Comparison of ENCODE assay signal across 18 mouse cellular contexts in the genomic region with DNA sequence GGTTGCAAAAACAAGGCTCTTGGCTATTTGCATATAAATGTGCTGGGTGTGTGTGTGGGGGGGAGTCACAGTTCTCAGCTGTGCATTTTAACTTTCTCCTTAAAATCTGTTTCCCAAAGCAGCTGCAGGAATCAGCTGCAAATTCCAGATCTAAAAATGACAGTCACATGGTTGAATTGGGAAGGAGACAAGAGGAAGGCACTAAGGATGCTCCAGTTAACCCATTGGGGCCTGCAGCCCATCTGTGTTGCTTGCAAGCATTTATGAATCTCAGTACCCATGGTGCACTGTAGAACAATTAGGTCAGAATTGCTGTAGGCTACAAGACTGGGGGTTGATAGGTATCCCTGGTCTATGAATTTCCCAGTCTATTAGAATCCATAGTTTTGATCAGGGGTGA.
DNase-seq lines count a peak whose midpoint lies in the region; ATAC-seq and TF ChIP-seq lines count a peak whose summit lies in the region.
"Had no signal": no experiment of that assay in that cellular context is flagged by ENCODE, and none has a peak within 500 bp of the region (broad histone marks: within the 10 kb centered on the region; RNA-seq: fewer than 3 reads in every experiment).

No protein-coding gene starts in this region.

- TF ChIP-seq POLR2A in thymus, adult 2 months (IDR thresholded peaks at IDR 0.05; ENCODE audit: control insufficient read depth, extremely low read depth, insufficient read depth, low read length, poor library complexity) = no peak

- no peak for TF ChIP-seq CTCF in thymus, adult 2 months (IDR thresholded peaks at IDR 0.05; ENCODE audit: borderline replicate concordance, control insufficient read depth, extremely low read depth, insufficient read depth, low read length, poor library complexity)

- H3K27me3 ChIP-seq in embryonic facial prominence, embryonic 14.5 days (replicated peaks; ENCODE audit: control insufficient read depth, insufficient read depth, low read length) = no peaks in the 10 kb centered on the region
- H3K27me3 ChIP-seq in embryonic facial prominence, embryonic 10.5 days (replicated peaks; ENCODE audit: low read depth, poor library complexity, severe bottlenecking) = 0 out of 2 replicates have a peak, but pooled peaks cover 10% of the 10 kb centered on the region
- no peaks in the 10 kb centered on the region for H3K27me3 ChIP-seq in neural tube, embryonic 15.5 days (replicated peaks)
- H3K27me3 ChIP-seq in thymus, adult 2 months (ENCODE audit: control insufficient read depth, insufficient read depth, low read length) = no peaks in the 10 kb centered on the region
- H3K27me3 ChIP-seq: heart, embryonic 12.5 days; limb, embryonic 13.5 days; stomach, embryonic 15.5 days had no signal

- no peak overlapping the region for H3K9ac ChIP-seq in embryonic facial prominence, embryonic 14.5 days (ENCODE audit: low read depth, low read length)
- H3K9ac ChIP-seq in neural tube, embryonic 15.5 days (replicated peaks) = no peak overlapping the region
- H3K9ac ChIP-seq: heart, embryonic 12.5 days; limb, embryonic 13.5 days; stomach, embryonic 15.5 days had no signal

- H3K9me3 ChIP-seq in embryonic facial prominence, embryonic 14.5 days (ENCODE audit: control insufficient read depth, low read length) = no peaks in the 10 kb centered on the region
- no peaks in the 10 kb centered on the region for H3K9me3 ChIP-seq in embryonic facial prominence, embryonic 10.5 days
- no peaks in the 10 kb centered on the region for H3K9me3 ChIP-seq in neural tube, embryonic 15.5 days (replicated peaks)
- H3K9me3 ChIP-seq: heart, embryonic 12.5 days; hindbrain, embryonic 10.5 days; limb, embryonic 13.5 days; stomach, embryonic 15.5 days had no signal

- H3K36me3 ChIP-seq in embryonic facial prominence, embryonic 14.5 days (ENCODE audit: control insufficient read depth, insufficient read depth, low read length) = no peaks in the 10 kb centered on the region
- H3K36me3 ChIP-seq in embryonic facial prominence, embryonic 10.5 days (replicated peaks) = no peaks in the 10 kb centered on the region
- no peaks in the 10 kb centered on the region for H3K36me3 ChIP-seq in neural tube, embryonic 15.5 days
- H3K36me3 ChIP-seq in thymus, adult 2 months (ENCODE audit: control insufficient read depth, insufficient read depth, low read length) = no peaks in the 10 kb centered on the region
- H3K36me3 ChIP-seq: heart, embryonic 12.5 days; hindbrain, embryonic 10.5 days; limb, embryonic 13.5 days; stomach, embryonic 15.5 days had no signal

- no peak overlapping the region for H3K4me3 ChIP-seq in embryonic facial prominence, embryonic 14.5 days (ENCODE audit: low read depth, low read length)
- H3K4me3 ChIP-seq in embryonic facial prominence, embryonic 10.5 days = no peak overlapping the region
- H3K4me3 ChIP-seq in neural tube, embryonic 15.5 days (replicated peaks) = no peak overlapping the region
- no peak overlapping the region for H3K4me3 ChIP-seq in thymus, adult 2 months (ENCODE audit: control insufficient read depth, insufficient read depth, low read length)
- H3K4me3 ChIP-seq: heart, embryonic 12.5 days; hindbrain, embryonic 10.5 days; limb, embryonic 13.5 days; stomach, embryonic 15.5 days had no signal

- peak; percentile 18 for DNase-seq in embryonic facial prominence, embryonic 14.5 days (ENCODE audit: low spot score)
- DNase-seq in embryonic facial prominence, embryonic 10.5 days (ENCODE audit: low spot score) = no peak
- DNase-seq in left cerebral cortex, adult 11 months (ENCODE audit: low spot score) = peak; percentile 58
- DNase-seq in left cerebral cortex, postnatal 4 days = no peak
- DNase-seq in frontal cortex, postnatal 14 days (ENCODE audit: low spot score in 2 of 2) = peak; percentile 25 to 39
- no peak for DNase-seq in thymus, adult 2 months
- no peak for DNase-seq in spleen, postnatal 4 days (ENCODE audit: low spot score in 2 of 2)
- DNase-seq: cerebellum, adult 8-10 months; gastrocnemius, postnatal 25 days; kidney, postnatal 25 days; thymus, postnatal 4 days had no signal

- no peak overlapping the region for H3K27ac ChIP-seq in embryonic facial prominence, embryonic 14.5 days (replicated peaks; ENCODE audit: low read depth, low read length)
- no peak overlapping the region for H3K27ac ChIP-seq in embryonic facial prominence, embryonic 10.5 days (replicated peaks)
- H3K27ac ChIP-seq in neural tube, embryonic 15.5 days (replicated peaks) = 0 out of 2 replicates have a peak overlapping the region, but pooled peaks have one; percentile 2
- no peak overlapping the region for H3K27ac ChIP-seq in thymus, adult 2 months (ENCODE audit: control insufficient read depth, insufficient read depth, low read length)
- H3K27ac ChIP-seq: hindbrain, embryonic 10.5 days; limb, embryonic 13.5 days; macrophage; stomach, embryonic 15.5 days had no signal

- intact Hi-C loops in left cerebral cortex, postnatal 4 days (cut with DNase I) = no loop called here

- peaks cover 5% of the 10 kb centered on the region; the same call in 1 of the 2 replicates for H3K4me1 ChIP-seq in embryonic facial prominence, embryonic 14.5 days (ENCODE audit: control insufficient read depth, insufficient read depth, low read length)
- H3K4me1 ChIP-seq in embryonic facial prominence, embryonic 10.5 days = peaks cover 12% of the 10 kb centered on the region
- 0 out of 2 replicates have a peak, but pooled peaks cover 6% of the 10 kb centered on the region for H3K4me1 ChIP-seq in neural tube, embryonic 15.5 days
- no peaks in the 10 kb centered on the region for H3K4me1 ChIP-seq in thymus, adult 2 months (replicated peaks; ENCODE audit: control insufficient read depth, insufficient read depth, low read length)
- H3K4me1 ChIP-seq: limb, embryonic 13.5 days; stomach, embryonic 15.5 days had no signal

- H3K4me2 ChIP-seq in embryonic facial prominence, embryonic 14.5 days (ENCODE audit: low read depth, low read length) = no peak overlapping the region
- no peak overlapping the region for H3K4me2 ChIP-seq in neural tube, embryonic 15.5 days
- H3K4me2 ChIP-seq: heart, embryonic 12.5 days; limb, embryonic 13.5 days; stomach, embryonic 15.5 days had no signal

- no peak for ATAC-seq in embryonic facial prominence, embryonic 14.5 days (ENCODE audit: low read depth)
- 0 out of 2 replicates have a peak, but pooled peaks have one; percentile 29 for ATAC-seq in neural tube, embryonic 15.5 days (ENCODE audit: low FRiP score)
- ATAC-seq: intestine, embryonic 16.5 days had no signal

Comparison
In these comparisons a context has a peak if more than half of its experiments do, and no peak if none do; other contexts are left out.
1. DNase-seq: peak in embryonic facial prominence, embryonic 14.5 days (single experiment), left cerebral cortex, adult 11 months (single experiment) and frontal cortex, postnatal 14 days (2 of 2); none in embryonic facial prominence, embryonic 10.5 days (single experiment), left cerebral cortex, postnatal 4 days (single experiment), thymus, adult 2 months (single experiment) and spleen, postnatal 4 days (0 of 2).